Mouse (Mus musculus): Measurements from ENCODE around the gene Mip.

DNA sequence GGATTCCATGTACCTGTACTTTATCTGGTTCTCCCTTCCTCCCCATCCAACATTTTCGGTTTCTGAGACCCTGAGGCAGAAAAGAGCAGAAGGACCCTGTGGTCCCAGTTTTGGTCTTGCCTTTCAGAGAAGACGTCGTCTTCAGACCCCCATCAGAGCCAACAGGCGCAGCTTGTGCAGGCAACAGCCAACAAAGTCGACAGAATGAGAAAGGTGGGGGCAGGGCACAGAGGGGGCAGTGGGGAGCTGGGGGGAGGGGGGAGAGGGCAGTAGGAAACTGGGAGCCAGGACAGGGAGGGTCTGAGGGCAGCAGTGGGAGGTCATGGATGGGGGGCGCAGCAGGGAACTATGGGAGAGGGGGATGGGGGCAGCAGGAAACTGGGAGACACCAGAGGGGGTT lies 52.5 kb downstream of the Mip start:
- TF ChIP-seq CTCF (IDR thresholded peaks at IDR 0.05; ENCODE audit: low read depth) = no peak
- no peak for TF ChIP-seq EP300 (optimal IDR thresholded peaks at IDR 0.05)

Measured in stomach, postnatal 0 days (tissue).